Mouse (Mus musculus) liver, postnatal 0 days (tissue): ENCODE data around the gene Siah3.

Source experiments
- CTCF ChIP-seq: sonication (generic); IDR thresholded peaks from 2 replicates; pipeline ENCODE4 v1.5.1; 2016; ENCODE audit warnings: antibody characterized with exemption, low read depth
- EP300 ChIP-seq: IDR thresholded peaks from 2 replicates; pipeline ENCODE4 v1.6.1; 2016; ENCODE audit warnings: antibody characterized with exemption, low read depth, mild to moderate bottlenecking

DNA sequence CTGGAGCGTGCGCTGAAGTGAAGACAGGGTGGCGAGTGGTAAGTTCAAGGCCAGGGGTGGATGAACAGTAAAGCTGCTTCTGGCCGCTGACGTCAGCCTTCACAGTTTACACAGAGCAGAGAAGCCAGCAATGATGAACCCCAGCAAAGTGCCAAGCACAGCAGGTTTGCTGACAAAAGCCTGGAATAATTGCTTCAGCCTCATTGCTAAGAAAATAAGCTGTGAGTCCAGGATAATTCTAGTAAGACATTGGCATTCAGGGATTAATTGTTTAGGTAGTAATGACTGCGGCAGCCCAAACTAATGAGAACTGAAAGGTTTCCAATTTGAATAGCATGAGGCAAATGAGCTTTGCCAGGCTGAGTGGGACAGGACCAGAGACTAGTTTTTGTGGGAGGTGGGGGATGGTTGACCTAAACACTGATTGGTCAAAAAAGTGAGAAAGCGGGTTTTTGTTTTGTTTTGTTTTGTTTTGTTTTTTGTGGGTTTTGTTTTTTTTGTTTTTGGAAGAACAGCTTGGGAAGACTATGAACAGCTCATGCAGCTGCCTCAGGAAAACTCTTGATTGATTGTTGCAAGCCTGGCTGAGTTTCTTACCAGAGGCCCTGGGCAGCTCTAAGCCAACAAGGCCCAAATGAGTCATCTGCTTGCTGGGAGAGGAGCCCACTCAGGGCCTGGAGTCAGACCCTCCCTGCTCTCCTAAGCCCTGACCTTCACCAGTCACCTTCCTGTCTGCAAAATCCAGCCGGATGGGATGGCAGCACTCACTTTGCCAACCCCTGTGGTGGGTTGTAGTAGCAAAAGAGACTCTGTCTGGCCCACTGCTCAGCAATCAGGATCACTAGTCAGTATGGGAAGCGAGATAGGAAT lies 17.5 kb downstream of the Siah3 start:
- TF ChIP-seq CTCF (no peak), EP300 (no peak)
